Mouse (Mus musculus) cerebellum, postnatal 25 days (tissue): Measurements from ENCODE around the gene Asna1.
A peak's percentile ranks its signal among the peaks of the same experiment; 100 is the strongest.

Source experiments
- DNase-seq, 2 experiments: peaks; one replicate each; pipeline ENCODE4 v3.0.0; 2021; ENCODE audit warnings: mixed read lengths in 2 of 2

Asna1 gene

DNA sequence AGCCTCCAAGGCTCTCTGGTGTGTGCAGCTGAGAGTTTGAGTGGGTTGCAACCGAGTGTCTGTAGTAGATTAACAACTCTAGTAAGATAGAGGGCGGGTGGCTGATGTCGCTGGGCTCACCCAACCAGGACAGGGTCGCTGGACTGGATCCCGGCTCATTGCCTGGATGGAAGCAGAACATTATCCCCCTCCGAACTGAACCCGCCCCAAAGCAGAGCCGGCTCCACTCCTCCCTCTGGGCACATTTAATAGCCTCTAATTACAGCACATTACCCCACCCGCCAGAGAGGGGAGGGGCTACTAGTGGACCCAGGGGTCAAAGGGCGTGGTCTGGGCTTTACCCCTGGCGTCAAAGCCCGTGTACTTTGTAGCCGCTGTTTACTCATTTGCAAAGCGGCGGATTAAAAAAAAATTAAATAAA, 35.8 kb downstream of the Asna1 start:
- peak in 1 of 2 experiments; percentile 63 for DNase-seq

DNA sequence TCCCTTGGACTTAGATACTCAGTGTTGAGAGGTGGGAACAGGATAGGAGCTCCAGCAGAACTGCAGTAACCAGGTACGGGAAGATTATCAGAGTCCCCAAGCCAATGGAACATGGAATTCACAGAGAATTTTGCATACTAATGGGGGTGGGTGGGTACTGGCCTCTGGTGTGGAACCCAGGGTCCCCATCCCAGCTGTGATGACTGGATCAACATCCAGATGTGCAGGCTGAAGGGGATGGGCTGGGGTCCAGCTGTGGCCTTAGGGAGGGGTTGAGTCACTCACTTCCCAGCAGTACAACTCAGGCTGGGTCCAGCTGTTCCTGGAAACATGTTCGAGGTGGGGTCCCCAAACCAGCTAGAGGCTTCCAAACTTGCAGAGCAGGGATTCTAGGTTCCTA, 37.2 kb downstream of the Asna1 start:
- no peak for DNase-seq

DNA sequence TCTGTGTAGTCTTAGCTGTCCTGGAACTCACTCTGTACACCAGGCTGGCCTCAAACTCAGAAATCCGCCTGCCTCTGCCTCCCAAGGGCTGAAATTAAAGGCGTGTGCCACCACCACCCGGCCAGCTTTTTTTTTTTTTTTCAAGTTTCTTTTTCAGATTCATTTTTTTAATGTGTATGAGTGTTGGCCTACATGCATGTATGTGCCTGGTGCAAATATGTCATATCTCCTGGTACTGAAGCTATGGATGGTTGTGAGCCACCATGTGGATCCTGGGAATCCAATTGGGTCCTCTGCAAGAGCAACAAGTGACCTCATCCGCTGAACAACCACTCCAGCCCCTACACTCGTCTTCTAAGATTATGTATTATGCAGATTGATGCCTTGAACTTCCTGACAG, 37.7 kb downstream of the Asna1 start:
- DNase-seq, result no peak

DNA sequence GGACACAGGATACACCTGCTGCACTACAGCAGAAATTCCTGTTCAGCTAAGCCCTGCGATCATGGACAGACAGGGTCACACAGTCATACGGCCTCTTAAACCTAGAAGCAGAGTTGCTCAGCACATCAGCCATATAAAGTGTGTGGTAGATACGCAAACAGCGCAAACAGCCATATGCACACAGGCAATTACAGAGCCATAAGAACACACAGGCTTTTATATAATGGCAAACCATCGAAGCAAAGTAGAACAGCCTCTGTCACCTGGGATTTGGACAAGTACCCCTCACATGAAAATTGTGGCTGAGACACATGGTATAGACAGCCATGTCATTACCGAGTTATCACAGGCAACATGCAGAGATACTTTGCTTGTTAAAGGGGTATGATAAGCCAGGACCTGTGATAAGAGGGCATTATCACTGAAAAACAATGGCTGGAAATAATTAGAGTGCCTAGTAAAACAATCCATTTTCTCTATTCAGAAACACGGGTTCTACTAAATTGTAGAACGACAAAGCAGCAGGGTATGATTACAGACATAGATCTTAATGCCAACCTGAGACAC, 38.6 kb downstream of the Asna1 start:
- DNase-seq, result no peak

DNA sequence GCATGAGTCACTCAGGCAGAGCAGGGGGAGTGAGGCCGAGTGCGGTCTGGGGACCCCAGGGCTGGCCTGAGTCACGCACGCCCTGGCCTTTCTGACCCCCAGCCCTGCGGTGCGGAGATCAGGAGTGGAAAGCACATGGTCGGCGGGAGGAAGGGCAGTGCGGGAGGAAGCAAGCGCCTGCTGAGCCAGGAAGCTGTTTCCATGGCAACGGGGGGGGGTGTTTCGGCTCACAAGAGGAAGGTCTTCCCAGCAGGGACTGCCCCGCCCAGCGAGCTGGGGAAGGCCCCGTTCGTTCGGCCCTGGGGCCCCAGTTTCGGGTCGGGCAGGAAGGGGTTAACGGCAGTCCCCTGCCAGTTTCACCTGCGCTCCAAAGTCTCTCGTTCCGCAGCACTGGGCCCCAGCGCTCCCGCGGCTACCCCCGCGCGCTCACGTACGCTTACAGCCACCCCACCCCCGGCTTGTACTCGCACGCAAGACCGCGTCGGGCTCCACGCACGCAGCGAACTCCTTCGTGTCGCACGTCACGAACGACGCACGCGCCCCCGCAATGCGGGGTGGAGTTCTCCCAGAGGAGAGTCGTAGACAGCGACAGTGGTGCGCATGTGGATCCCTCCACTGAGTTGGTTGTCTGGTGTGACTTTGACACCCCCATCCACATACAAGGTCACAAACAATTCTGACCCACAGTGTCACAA, 39.2 kb downstream of the Asna1 start:
- DNase-seq, result peak; percentile 93 to 94

DNA sequence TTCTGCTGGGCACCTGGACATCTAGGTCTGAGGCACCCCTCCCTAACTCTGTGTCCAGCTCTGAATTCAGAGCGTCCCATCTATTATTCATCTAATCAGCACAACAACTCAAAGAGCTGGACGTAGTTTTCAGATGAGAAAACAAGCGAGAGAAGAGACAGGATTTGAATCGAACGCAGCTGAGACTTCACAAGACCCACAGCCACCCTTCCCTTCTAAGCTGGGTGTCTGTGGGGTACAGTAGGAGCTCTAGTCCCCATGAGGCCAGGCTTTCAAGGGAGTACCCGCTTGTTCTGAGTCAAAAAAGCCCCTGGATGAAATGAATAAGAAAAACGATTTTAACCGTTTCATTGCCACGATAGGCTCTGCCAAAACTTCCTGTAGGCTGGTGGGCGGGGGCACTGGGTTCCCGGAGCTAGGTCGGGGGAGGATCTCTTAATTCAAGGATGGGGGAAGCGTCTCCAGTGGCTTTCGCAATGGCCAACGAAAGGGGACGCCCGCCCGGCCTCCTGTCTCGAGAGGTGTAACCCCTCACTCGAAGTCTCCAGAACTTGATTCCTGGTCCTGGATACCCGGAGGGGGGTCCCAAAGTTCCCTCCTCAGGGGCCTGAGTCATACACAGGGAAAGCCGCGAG, 39.9 kb downstream of the Asna1 start:
- peak in 1 of 2 experiments; percentile 2 for DNase-seq

DNA sequence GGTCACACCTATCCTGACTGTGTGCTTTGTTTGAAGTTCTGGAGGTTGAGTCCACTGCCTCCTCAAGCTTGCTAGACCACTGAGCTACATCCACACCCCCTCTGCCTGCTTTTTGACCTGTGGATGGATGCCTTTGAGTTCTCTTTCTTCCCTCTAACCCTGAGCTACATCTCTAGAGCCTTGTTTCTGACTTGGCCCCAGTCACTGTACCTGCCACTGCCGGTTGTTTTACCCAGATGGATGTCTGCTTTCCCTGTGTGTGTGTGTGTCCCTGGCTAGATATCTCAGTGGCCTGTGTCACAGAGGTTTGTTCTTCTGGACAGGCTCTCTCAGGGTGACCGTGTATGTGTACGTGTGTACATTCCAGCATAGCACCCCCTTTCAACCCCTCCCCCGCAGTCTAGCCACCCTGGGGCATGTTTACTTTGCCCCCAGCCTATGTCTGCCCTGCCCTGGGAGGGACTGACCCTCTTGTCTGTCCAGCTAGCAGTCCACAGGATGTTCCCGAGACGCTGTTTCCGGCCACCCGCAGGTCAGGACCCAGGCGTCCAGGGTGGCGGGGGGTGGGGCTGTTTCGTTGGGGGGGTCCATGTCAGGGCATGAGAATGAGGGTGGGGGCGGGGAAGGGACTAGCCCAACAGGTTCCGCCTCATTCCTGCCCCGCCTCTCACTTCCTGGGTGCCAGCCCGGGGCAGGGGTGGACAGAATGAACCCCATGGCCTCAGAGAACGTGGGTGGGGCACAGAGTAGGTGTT, 40.6 kb downstream of the Asna1 start:
- peak in 1 of 2 experiments; percentile 27 for DNase-seq

DNA sequence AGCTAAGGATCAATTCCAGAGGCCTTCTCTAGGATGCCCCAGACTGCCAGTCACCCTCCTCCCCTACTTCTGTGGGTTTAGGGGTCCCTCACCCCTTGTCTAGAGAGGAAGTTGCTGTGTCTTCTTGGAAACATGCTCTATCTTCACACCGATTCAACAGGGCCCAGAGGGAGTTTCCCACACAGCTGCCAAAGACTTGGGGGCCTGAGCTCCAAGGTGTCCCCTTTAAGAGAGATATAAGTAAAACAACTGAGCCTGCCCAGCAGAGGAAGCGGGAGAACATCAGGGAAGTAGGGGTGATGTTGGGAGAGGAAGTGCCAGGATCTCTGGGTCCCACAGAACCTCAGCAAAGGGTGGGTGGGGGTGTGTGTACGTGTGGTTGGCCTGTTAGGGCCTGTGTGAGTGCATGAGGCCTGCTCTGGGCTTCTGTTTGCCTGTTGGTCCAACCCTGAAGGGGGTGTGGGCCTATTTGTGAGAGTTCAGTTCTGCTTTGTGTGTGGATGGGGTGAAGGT, 42.5 kb downstream of the Asna1 start:
- DNase-seq, result no peak

DNA sequence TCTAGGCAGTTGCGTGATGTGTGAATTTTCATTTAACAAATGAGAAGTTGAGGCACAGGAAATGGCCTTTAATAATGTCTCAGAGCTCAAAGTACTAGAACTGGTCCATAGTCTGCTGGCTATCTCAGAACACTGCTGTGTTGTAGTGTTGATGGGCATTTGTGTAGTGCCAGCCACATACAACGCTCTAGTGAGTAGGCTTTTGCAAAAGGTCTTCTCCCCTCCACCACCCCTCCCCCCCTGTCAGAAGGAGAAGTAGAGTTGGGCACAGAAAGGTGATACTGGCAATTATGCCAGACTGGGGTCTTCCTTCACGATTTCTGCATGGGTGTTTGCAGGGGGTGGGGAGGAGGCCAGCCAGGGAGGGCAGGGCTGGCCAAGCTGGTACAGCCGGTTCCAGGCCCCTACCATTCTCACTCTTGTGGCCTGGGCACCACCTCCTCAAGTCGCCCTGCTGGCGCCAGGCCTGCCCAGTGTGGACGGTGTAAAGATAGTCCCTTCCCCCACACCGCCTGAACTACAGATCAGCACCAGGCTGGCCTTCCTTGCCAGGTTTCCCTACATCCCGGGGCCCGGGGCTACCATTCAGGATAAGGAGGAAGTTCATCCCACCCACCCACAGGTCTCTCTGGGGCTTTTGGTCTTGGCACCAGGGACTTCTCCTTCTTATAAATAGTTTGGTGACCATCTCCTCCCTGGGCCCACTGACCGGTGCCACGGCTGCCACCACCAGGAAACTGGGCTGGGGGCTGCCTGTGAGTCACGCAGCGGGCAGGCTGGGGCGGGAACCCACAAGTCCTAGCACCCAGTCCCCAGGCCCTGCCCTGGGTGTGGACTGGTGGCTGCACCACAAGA, 43.2 kb downstream of the Asna1 start:
- no peak for DNase-seq

DNA sequence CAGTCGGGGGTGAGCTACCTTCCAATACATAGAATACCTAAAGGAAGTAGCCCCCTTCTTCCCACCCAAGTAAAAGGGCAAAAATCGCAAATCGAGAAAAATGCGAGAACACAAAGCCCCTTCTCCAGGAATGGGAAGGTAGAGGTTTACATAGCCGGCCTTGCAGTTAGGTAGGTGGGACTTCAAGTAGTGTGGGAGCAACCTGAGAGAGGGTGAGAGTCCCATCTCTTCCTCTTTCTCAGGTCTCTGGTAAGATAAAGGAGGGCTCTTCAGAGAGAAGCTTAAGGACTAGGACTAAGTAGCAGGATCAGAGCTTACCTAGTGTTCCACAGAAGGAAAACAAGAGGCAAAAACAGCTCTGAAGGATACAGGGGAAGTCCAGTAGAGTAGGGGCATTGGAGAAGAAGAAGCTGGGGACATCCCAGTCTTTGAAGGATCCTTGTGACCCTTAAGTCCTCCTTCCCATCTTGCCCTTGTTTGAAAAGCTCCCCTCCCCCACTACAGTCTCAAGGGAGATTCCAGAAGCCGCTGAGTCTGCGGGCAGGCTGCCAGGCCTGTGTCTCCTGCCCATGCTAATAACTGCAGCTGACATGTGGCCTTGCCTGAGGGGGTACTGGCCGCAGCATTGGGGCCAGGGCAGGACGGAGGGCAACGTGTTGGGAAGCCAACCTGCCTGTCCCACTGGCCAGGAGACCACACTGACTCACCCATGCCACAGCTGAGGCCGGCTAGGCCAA, 44.3 kb downstream of the Asna1 start:
- DNase-seq, result peak; percentile 52 to 74

DNA sequence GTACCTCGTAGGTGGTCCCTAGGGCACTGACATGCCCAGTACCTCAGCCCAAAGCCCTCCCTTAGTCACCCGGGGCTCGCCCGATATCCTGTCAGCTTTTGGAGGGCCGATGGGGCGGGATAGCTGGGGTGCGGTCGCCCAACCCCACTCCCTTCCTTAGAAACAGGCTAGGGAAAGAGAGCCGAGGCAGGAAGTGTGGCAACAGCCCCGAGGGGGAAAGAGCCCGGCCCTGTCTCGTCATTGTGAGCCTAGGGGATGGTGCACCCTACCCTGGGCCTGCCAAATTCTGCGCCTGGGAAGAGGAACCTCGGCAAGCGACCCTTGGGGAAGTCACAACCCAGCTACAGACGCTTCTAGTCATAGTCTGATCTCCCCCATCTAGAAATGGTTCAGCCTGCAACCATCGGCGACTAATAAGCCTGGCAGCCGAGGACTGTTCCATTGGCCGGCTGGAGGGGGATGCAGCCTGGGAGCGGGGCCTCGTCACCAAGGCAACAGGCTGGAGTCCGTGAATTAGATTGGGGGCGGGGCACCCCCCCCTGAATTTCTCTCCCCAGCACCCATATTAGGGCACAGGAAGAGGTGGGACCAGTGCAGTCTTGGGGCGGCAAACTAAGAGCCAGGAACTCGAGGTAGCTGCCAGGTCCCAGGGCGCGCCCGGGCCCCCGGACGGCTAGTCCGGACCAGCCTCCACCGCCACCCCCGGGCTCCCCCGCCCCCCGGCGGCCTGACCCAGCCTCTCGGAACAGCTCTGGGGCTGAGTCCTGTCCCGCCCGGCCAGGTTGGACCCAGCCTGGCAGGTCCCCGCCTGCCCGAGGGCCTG, 45.3 kb downstream of the Asna1 start:
- peak; percentile 86 to 91 for DNase-seq

DNA sequence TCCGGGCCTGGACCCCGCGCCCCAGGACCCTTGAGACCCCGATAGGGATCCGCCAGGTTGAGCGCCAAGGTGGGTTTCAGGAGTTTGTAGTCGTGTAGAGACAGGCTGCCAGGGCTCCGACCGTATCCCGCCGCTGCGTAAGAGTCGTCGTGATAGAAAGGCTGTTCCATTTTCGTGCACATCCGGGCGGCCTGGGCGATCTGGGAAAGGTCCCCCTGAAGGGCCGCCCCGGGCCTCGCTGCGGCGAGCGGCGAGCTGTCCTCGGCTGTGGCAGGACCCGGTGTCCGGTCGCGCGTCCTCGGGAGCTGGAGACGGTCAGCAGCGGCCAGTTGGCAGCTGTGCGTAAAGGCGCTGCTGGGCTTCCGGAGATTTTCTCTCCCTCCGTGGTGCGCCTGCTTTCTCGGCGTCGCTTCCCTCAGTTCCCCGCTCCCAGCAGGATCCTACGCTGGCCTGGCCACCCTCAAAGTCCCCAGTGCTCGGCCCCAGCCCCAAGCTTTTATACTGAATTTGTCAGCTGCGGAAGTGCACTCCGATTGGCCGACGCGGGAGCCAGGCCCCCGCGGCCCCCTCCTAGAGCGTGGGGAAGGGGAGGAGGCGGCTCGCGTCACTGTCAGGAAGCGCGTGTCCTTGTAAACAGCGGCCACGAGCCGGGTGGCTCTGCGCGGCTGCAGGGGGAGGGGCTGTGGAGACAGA, 46.7 kb downstream of the Asna1 start, which contains the start of gene Junb:
Gene Junb (minus strand): TSS at position 471 of the 693 bp plus-strand sequence.
- peak; percentile 89 to 92 for DNase-seq

DNA sequence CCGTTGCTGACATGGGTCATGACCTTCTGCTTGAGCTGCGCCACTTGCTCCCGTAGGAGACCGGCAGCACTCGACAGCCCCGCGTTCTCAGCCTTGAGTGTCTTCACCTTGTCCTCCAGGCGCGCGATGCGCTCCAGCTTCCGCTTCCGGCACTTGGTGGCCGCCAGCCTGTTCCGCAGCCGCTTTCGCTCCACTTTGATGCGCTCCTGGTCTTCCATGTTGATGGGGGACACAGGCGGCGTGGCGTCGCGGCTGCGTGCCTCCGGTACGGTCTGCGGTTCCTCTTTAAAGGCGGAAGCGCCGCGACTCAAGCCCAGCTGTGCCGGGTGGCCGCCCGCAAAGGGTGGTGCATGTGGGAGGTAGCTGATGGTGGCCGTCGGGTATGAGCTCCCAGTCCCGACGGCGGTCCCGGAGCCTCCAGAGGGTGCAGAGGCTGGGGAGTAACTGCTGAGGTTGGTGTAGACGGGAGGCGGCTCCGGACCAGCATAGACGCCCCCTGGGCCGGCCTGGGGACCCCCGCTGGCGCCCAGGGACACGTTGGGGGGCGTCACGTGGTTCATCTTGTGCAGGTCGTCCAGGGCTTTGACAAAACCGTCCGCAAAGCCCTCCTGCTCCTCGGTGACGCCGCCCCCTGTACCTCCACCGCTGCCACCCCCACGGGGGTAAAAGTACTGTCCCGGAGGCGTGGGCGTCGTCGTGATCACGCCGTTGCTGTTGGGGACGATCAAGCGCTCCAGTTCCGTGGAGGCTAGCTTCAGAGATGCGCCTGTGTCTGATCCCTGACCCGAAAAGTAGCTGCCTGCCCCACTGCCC, 47.4 kb downstream of the Asna1 start:
- peak; percentile 67 to 68 for DNase-seq

DNA sequence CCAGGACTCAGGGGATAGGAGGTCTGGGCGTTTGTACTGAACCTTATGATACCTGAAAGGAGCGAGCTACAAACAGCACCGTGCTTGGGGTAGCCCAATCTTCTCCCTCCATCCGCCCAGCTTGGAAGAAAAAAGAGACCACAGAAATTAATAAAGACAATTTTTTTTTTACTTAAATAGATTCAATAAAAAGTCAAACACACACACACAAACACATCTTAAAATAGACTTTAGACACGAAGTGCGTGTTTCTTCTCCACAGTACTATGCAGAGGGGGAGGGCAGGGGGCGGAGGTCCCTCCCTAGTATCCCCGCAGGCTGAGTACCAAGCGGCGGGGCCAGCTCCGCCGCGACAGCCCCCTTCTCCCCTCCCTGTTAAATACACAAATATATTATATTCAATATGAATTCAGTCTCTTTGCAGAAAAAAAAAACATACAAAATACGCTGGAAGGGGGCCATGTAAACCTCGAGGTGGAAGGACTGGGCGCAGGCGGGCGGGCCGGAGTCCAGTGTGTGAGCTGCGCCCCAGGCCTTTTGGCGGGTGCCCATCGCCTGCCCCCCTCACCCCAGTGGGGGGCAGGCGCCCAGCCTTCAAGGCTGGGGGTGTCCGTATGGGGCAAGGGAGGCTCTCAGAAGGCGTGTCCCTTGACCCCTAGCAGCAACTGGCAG, 48.2 kb downstream of the Asna1 start:
- DNase-seq, result no peak

DNA sequence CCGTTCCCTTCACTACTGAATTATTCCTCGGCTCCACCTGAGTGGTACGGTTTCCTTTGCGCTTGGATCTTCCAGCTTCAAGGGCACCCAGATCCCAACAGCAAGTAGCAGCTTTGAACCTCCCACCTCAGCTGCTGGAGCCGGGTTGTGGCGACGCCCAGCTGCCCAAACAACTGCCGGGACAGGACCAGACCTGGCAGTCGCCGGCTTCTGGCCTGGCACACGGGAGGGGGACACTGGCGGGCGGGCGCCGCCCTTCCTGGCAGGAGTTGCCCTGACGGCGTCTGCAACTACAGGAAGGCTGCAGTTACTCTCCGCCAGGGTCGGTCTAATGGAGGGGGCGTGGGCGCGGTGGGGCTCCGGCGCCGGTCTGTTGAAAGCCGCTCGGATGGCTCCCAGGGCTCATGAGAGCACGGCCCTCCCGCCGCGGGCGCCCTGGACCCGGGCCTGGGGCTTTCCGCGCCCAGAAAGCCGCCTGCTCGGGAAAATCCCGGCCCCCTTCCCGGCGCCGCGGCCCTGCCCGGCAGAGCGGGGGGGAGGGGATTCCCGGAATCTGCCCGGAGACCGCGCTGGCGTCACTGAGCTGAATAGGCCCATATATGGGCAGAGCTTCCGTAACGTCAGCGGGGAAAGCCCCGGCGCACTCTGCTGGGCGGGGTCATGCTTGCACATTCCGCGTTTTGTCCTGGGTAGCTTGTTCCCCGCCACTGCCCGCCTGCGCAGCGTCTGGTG, 48.9 kb downstream of the Asna1 start:
- peak; percentile 95 to 96 for DNase-seq

DNA sequence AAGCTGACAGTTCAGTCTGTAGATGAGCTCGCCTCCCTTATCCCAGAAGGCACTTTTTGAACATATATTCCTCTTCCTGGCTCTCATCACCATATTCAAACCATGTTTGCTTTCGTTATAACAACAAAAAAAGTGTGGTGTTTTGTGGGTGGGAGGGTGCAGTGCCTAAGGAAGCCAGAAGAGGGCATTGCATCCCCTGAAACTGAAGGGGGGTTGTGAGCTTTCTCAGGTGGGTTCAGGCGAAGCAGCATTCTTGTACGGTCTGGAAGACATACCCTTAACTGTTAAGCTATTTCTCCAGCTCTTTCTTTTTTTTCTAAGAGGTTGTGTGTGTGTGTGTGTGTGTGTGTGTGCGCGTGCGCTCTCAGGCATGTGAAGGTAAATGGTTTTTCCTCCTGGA, 49.6 kb downstream of the Asna1 start:
- DNase-seq, result peak; percentile 51 to 70

DNA sequence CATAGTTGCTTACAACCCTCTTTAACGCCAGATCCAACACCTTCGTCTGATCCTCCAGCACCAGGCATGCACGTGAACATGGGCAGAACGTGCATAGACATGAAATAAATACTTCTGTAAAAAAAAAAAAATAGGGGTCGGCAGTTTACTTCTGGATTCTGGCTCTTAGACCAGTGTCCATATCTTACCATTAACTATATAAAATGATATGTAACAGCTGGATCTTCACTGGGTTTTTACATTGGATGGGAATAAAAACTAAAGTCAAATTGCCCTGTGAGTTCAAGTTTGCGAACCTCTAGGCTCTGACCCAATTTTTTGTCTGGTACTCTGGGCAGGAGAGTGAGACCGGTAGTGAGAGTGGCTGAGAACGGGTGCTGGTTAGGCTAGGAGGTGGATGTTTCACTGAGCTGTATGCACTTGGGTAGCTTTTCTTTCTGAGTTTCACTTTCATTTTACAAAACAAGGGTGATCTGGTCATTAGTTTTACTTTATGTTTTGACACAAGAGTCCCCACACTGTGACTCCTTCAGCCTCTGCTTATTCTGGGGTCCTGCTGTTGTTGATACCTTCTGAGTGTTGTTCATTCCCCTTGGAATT, 50.4 kb downstream of the Asna1 start:
- DNase-seq, result no peak
